ENCODE assay signal across 8 mouse cellular contexts in genomic region chr15:102721980-102722475, GRCm38 (mm10). TPM values are rescaled to one million over a fixed set of nuclear protein-coding genes. Genes with fewer than 3 reads are reported as not detected.
DNase-seq lines count a peak whose midpoint lies in the region; ATAC-seq and TF ChIP-seq lines count a peak whose summit lies in the region.

TSS of gene Calcoco1 (minus strand) at chr15:102722178.

- DNase-seq in heart, postnatal 10 days = peak; percentile 97
- DNase-seq in large intestine, adult 2 months (ENCODE audit: low read depth, low spot score) = peak; percentile 95
- DNase-seq in liver, postnatal 0 days = peak; percentile 99
- peak; percentile 98 for DNase-seq in testis, postnatal 10 days (ENCODE audit: low spot score)

- TF ChIP-seq EP300 in ES-Bruce4 (IDR thresholded peaks at IDR 0.05; ENCODE audit: insufficient read depth, low read depth, low read length) = no peak
- TF ChIP-seq EP300 in liver, postnatal 0 days (IDR thresholded peaks at IDR 0.05; ENCODE audit: low read depth) = no peak

- ATAC-seq in cerebellum, adult (ENCODE audit: insufficient number of reproducible peaks, low FRiP score, low TSS enrichment) = peak; percentile 99
- peak; percentile 100 for ATAC-seq in forebrain, embryonic 13.5 days
- ATAC-seq in liver, postnatal 0 days = peak; percentile 100
- peak; percentile 99 for ATAC-seq in neural tube, embryonic 14.5 days (ENCODE audit: low read depth)

- peak within 1 kb of the TSS; percentile 41 for H3K9ac ChIP-seq in ES-Bruce4 (ENCODE audit: low read depth, poor library complexity, severe bottlenecking)
- peak within 1 kb of the TSS; percentile 68 for H3K9ac ChIP-seq in forebrain, embryonic 13.5 days
- H3K9ac ChIP-seq in liver, postnatal 0 days (replicated peaks) = peak within 1 kb of the TSS; percentile 77
- H3K9ac ChIP-seq in neural tube, embryonic 14.5 days (replicated peaks; ENCODE audit: low read depth, low read length) = peak within 1 kb of the TSS; percentile 48

- H3K4me2 ChIP-seq in forebrain, embryonic 13.5 days = peak within 1 kb of the TSS; percentile 82
- peak within 1 kb of the TSS; percentile 79 for H3K4me2 ChIP-seq in liver, postnatal 0 days (ENCODE audit: low read depth, low read length)
- peak within 1 kb of the TSS; percentile 54 for H3K4me2 ChIP-seq in neural tube, embryonic 14.5 days (ENCODE audit: low read depth, low read length)

- no peak for TF ChIP-seq CTCF in ES-Bruce4 (IDR thresholded peaks at IDR 0.05; ENCODE audit: low read depth, low read length)
- TF ChIP-seq CTCF in liver, postnatal 0 days (IDR thresholded peaks at IDR 0.05; ENCODE audit: low read depth) = no peak

- H3K36me3 ChIP-seq in ES-Bruce4 (ENCODE audit: control insufficient read depth, insufficient read depth, low read length, poor library complexity, severe bottlenecking) = no peaks in the 10 kb centered on the region
- peaks cover 23% of the 10 kb centered on the region for H3K36me3 ChIP-seq in forebrain, embryonic 13.5 days (ENCODE audit: poor library complexity, severe bottlenecking)
- peaks cover 16% of the 10 kb centered on the region for H3K36me3 ChIP-seq in liver, postnatal 0 days (replicated peaks; ENCODE audit: insufficient read depth, low read length)
- peaks cover 7% of the 10 kb centered on the region; the same call in 1 of the 2 replicates for H3K36me3 ChIP-seq in neural tube, embryonic 14.5 days (ENCODE audit: control insufficient read depth, insufficient read depth, low read length)

- no peaks in the 10 kb centered on the region for H3K27me3 ChIP-seq in ES-Bruce4 (ENCODE audit: control insufficient read depth, insufficient read depth, low read length, poor library complexity, severe bottlenecking)
- H3K27me3 ChIP-seq in forebrain, embryonic 13.5 days = no peaks in the 10 kb centered on the region
- no peaks in the 10 kb centered on the region for H3K27me3 ChIP-seq in liver, postnatal 0 days (ENCODE audit: insufficient read depth, low read length)
- no peaks in the 10 kb centered on the region for H3K27me3 ChIP-seq in neural tube, embryonic 14.5 days (ENCODE audit: control insufficient read depth, insufficient read depth, low read length)

- H3K27ac ChIP-seq in ES-Bruce4 (ENCODE audit: insufficient read depth, low read length) = no peak within 1 kb of the TSS
- peak within 1 kb of the TSS; percentile 40 for H3K27ac ChIP-seq in forebrain, embryonic 13.5 days
- H3K27ac ChIP-seq in liver, postnatal 0 days (ENCODE audit: low read depth) = peak within 1 kb of the TSS; percentile 59
- no peak within 1 kb of the TSS for H3K27ac ChIP-seq in neural tube, embryonic 14.5 days (ENCODE audit: low read depth, low read length)

- peaks cover 1% of the 10 kb centered on the region for H3K4me1 ChIP-seq in ES-Bruce4 (ENCODE audit: control insufficient read depth, insufficient read depth, low read length)
- H3K4me1 ChIP-seq in forebrain, embryonic 13.5 days = peaks cover 21% of the 10 kb centered on the region
- H3K4me1 ChIP-seq in liver, postnatal 0 days (ENCODE audit: insufficient read depth) = peaks cover 13% of the 10 kb centered on the region
- H3K4me1 ChIP-seq in neural tube, embryonic 14.5 days (ENCODE audit: control insufficient read depth, insufficient read depth, low read length) = peaks cover 8% of the 10 kb centered on the region; the same call in 1 of the 2 replicates

- no peaks in the 10 kb centered on the region for H3K9me3 ChIP-seq in ES-Bruce4 (replicated peaks; ENCODE audit: control insufficient read depth, insufficient read depth, low read length, poor library complexity, severe bottlenecking)
- no peaks in the 10 kb centered on the region for H3K9me3 ChIP-seq in forebrain, embryonic 13.5 days (replicated peaks)
- no peaks in the 10 kb centered on the region for H3K9me3 ChIP-seq in liver, postnatal 0 days (ENCODE audit: low read length)
- no peaks in the 10 kb centered on the region for H3K9me3 ChIP-seq in neural tube, embryonic 14.5 days (ENCODE audit: control insufficient read depth, low read length)

- under 1% methylated on average over 27 of the region's 27 CpGs for WGBS in forebrain, embryonic 13.5 days
- under 1% methylated on average over 27 of the region's 27 CpGs for WGBS in large intestine, adult 2 months
- 3% methylated on average over 27 of the region's 27 CpGs for WGBS in liver, postnatal 0 days (ENCODE audit: insufficient replicate concordance)
- WGBS in neural tube, embryonic 14.5 days = 1% methylated on average over 27 of the region's 27 CpGs

- peak within 1 kb of the TSS; percentile 91 for H3K4me3 ChIP-seq in ES-Bruce4 (ENCODE audit: low read depth, low read length)
- H3K4me3 ChIP-seq in forebrain, embryonic 13.5 days = peak within 1 kb of the TSS; percentile 68
- H3K4me3 ChIP-seq in liver, postnatal 0 days (ENCODE audit: low read depth, low read length) = peak within 1 kb of the TSS; percentile 74
- peak within 1 kb of the TSS; percentile 52 for H3K4me3 ChIP-seq in neural tube, embryonic 14.5 days (ENCODE audit: low read depth, low read length)

- peak; percentile 63 for TF ChIP-seq POLR2A in ES-Bruce4 (IDR thresholded peaks at IDR 0.05; ENCODE audit: insufficient read depth, low read length)

- intact Hi-C loops in heart, postnatal 10 days (cut with DNase I) = no loop called here

RNA-seq across cellular contexts. Expression of gene Calcoco1, which starts in this region (rescaled TPM):
- 47.9 and 51.9 TPM in 2 replicates for polyA plus RNA-seq in ES-Bruce4 (2011; ENCODE audit: insufficient read depth, insufficient read length, low read depth, missing spikeins)
- polyA plus RNA-seq in forebrain, embryonic 13.5 days (2015; fragmentation: Nextera tagmentation; extraction: Ambion mirVana) = 45.0 and 48.7 TPM in 2 replicates
- total RNA-seq in heart, postnatal 10 days (2021) = 100 to 1,000 TPM in 1 of 2 experiments, 10 to 100 TPM in 1; 90.9 to 100 TPM
- polyA plus RNA-seq in large intestine, adult 2 months (2012; rRNA removed) = 11.2 and 17.4 TPM in 2 replicates
- polyA plus RNA-seq in liver, postnatal 0 days (2015; fragmentation: Nextera tagmentation; extraction: Ambion mirVana) = 11.1 and 14.0 TPM in 2 replicates
- polyA plus RNA-seq in neural tube, embryonic 14.5 days (2014; fragmentation: Nextera tagmentation; extraction: Ambion mirVana) = 23.5 and 29.3 TPM in 2 replicates

Comparison
In these comparisons a context has a peak if more than half of its experiments do, and no peak if none do; other contexts are left out.
1. H3K27ac ChIP-seq: peak in forebrain, embryonic 13.5 days (single experiment) and liver, postnatal 0 days (single experiment); none in ES-Bruce4 (single experiment) and neural tube, embryonic 14.5 days (single experiment).
2. Peak in every context shown above with its lines, with median percentiles within 50 percentile points of each other: H3K4me3 ChIP-seq, H3K9ac ChIP-seq, ATAC-seq, H3K4me2 ChIP-seq and DNase-seq.